Mouse (Mus musculus): ENCODE data around the gene Rilp. TPM values are rescaled to one million over a fixed set of nuclear protein-coding genes. Genes with fewer than 3 reads are reported as not detected.

Rilp gene
- 10.7 and 12.4 TPM in 2 replicates for polyA plus RNA-seq (2015; fragmentation: Nextera tagmentation; extraction: Ambion mirVana)

DNA sequence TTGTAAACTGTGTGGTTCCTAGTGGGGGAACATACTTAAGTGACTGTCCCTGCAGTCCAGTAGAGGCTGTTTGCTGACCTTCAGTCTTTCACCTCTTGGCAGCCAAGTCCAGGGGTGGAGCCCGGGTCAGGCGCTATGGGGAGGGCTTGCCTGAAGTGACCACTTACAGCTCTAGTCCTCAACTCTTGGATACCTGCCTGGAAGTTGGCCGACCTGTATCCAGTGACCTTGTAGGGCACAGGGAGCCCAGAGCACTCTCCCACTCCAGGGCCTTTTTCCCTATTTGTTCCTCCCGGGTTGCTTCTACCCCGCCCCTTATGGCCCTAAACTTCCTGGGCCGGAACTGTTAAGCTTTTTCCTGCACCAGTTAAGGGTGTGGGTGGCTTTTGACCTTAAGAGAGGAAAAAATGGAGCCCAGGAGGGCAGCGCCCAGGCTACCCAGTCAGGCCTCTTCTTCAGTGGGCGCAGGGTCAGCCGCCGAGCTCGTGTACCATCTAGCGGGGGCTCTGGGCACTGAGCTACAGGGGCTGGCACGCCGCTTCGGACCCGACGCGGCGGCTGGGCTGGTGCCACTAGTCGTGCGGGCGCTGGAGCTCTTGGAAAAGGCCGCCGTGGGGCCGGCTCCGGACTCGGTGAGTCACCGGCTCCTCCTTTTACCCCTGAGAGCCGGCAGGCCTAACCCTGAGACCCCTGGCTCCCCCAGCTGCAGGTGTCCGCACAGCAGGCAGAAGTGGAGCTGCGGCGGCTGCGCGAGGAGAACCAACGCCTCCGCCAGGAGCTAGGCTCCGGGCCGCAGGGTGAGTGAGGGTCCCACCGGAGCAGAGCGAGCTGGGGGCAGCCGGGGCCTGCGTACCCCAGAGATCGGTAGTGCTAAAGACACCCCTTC is at the start of gene Rilp:
Rilp (plus strand) TSS at position 354 of the 886 bp plus-strand sequence.

DNA sequence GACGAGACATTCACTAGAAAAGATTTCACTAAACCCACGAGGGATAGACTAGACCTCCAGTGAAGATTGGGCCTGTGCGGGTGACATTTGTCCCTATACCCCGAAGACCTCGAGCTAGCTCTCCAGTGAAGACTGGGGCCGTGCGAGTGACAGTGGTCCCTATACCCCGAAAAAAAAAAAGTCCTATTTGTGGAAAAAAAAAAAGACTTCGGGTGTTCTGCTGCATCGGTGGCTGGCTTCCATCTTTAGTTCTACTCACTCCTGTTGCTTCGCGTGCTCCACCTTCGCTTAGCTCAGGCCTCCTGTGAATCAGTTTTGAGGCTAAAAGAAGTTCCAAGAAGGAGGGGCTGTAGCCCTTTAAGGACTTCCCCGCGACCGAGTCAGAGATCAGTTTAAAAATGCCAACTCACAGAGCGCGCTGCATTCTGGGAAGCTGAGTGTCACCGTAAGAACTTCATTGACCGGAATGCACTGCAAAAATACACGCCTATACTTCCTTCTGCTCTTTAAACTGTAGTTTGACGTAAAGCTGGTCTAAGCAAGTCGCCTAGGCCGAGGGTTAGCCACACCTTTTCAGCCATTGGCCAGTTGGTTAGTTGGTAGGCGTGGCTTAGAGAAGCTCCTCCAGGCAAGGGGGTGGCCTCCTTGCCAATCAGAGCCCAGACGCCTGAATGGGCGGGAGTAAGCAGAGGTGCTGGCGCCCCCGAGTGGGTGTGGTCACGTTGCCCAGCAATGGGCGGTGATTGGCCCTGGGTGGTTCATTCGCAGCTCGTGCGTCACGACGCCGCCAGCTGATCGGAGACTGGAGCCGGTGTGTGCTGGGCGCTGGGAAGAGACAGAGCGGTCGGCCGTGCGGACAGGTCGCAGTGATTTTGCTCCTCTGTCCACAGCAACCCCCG is 48.8 kb upstream of the Rilp start, which contains the start of gene Tlcd2:
Tlcd2 (plus strand) TSS at position 872 of the 899 bp plus-strand sequence.

DNA sequence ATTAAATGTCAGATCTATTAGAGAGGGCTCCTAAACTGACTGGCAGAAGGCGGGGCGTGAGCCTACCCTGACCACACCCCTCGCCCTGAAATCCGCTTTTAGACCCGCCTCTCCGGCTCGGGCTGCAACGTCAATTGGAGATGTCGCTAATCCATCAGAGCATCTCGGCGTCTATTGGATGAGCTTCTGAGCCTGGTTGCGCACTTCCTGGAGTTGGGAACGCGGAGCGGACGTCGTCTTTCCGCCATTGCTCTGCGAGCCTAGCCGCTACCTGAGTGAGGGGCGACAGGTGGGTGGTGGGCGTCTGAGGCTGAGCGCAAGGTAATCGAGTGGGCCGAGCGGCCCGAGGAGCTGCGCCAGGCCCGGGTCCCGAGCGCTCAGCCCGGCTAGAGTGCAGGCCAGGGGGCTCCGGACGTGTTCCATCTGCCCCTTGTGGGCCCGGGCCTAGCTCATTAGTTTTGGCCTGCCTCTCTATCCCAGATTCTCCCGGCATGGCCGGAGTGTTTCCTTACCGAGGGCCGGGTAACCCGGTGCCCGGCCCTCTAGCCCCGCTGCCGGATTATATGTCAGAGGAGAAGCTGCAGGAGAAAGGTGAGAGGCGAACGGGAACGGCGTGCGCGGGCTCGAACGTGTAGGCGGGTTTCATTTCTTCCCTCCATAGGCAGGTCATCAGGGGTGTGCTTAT is 23.2 kb upstream of the Rilp start, which contains the start of gene Prpf8:
Prpf8 (plus strand) TSS at position 216 of the 685 bp plus-strand sequence.

GRCm38 (mm10) chr11:75513336-75513735 is 3.4 kb downstream of the Rilp start, which contains the start of gene Scarf1:
Scarf1 (plus strand) TSS chr11:75513540.

DNA sequence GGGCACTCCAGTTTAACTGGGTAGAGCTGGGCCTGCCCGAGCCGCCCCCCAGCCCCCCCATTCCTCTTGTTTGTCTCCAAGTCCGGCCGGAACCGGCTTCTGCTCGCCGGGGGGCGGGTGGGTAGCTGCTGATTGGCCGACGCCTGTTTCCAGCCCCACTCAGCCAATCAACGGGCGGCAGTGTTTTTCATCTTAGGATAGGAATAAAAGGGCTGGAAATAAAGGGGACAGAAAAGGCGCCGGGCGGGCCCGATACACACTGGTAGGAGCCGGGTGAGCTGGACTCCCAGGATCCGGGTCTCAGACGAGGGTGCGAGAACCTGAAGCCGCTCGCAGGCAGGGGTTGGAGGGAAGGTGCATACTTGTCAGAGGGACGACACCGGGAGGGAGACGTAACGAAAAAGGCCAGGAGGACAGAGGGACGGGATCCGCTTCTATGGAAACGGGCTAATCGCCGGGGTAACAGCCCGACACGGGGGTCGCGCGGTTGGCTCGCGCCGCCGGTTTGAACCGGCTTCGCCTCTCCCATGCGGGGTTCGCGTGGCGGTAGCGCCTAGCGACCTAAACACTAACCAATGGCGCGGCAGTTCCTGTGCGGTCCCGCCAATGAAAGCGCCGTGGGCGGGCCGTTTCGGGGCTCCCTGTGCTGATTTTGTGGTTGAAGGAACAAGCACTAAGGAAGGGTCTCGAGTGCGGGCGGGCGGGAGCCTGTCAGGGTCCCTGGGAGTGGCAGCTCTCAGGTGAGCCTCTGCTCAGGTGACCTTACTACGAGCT is 21.8 kb downstream of the Rilp start, which contains the start of gene Slc43a2:
Slc43a2 (plus strand) TSS at position 226 of the 774 bp plus-strand sequence.

MicroRNAs encoded within 50 kb of the gene (microRNA counts, 519-probe panel; counts per million panel counts)
- 6,766 counts per million, percentile 95 among the panel's probes with 10 or more counts for microRNA mmu-miR-22

Small RNA genes lying within 50 kb of the gene (microRNA-seq; reads per million reads assigned to microRNA genes)
- gene Mir22, result 16,232 to 16,668 reads per million in 2 experiments
- 0 reads per million in 2 experiments for gene Mir3971

Other genes with a start within 250 kb of the Rilp start
- gene Rpa1, start 161.8 kb upstream of the Rilp start, polyA plus RNA-seq (2015; fragmentation: Nextera tagmentation; extraction: Ambion mirVana), result 36.4 and 38.5 TPM in 2 replicates
- gene Smyd4, start 161.7 kb upstream of the Rilp start, polyA plus RNA-seq (2015; fragmentation: Nextera tagmentation; extraction: Ambion mirVana), result 9.9 and 12.0 TPM in 2 replicates
- gene Serpinf1, start 87.4 kb upstream of the Rilp start, polyA plus RNA-seq (2015; fragmentation: Nextera tagmentation; extraction: Ambion mirVana), result 174 and 240 TPM in 2 replicates
- gene Serpinf2, start 70.5 kb upstream of the Rilp start, polyA plus RNA-seq (2015; fragmentation: Nextera tagmentation; extraction: Ambion mirVana), result 0.23 and 0.29 TPM in 2 replicates
- 2.7 TPM in 2 replicates for gene Wdr81, start 55.4 kb upstream of the Rilp start, polyA plus RNA-seq (2015; fragmentation: Nextera tagmentation; extraction: Ambion mirVana)
- 14.1 TPM in 2 replicates for gene Tlcd2, start 48.4 kb upstream of the Rilp start, polyA plus RNA-seq (2015; fragmentation: Nextera tagmentation; extraction: Ambion mirVana)
- 15.5 and 16.9 TPM in 2 replicates for gene Prpf8, start 23.3 kb upstream of the Rilp start, polyA plus RNA-seq (2015; fragmentation: Nextera tagmentation; extraction: Ambion mirVana)
- gene Scarf1, start 3.4 kb downstream of the Rilp start, polyA plus RNA-seq (2015; fragmentation: Nextera tagmentation; extraction: Ambion mirVana), result 5.8 and 6.0 TPM in 2 replicates
- gene Slc43a2, start 21.6 kb downstream of the Rilp start, polyA plus RNA-seq (2015; fragmentation: Nextera tagmentation; extraction: Ambion mirVana), result 7.1 and 7.8 TPM in 2 replicates
- gene Pitpna, start 78.0 kb downstream of the Rilp start, polyA plus RNA-seq (2015; fragmentation: Nextera tagmentation; extraction: Ambion mirVana), result 57.1 and 65.3 TPM in 2 replicates
- gene Inpp5k, start 120.9 kb downstream of the Rilp start, polyA plus RNA-seq (2015; fragmentation: Nextera tagmentation; extraction: Ambion mirVana), result 31.7 and 38.0 TPM in 2 replicates
- gene Myo1c, start 140.4 kb downstream of the Rilp start, polyA plus RNA-seq (2015; fragmentation: Nextera tagmentation; extraction: Ambion mirVana), result 34.2 and 40.5 TPM in 2 replicates
- 54.1 and 58.5 TPM in 2 replicates for gene Crk, start 169.2 kb downstream of the Rilp start, polyA plus RNA-seq (2015; fragmentation: Nextera tagmentation; extraction: Ambion mirVana)
- 485 and 554 TPM in 2 replicates for gene Ywhae, start 222.8 kb downstream of the Rilp start, polyA plus RNA-seq (2015; fragmentation: Nextera tagmentation; extraction: Ambion mirVana)